Mouse (Mus musculus): ENCODE measurements around the gene Enho. TPM values are rescaled to one million over a fixed set of nuclear protein-coding genes. Genes with fewer than 3 reads are reported as not detected.

Gene Enho
- polyA plus RNA-seq, 1 experiment from 2014 or later = 30.7 TPM

Other genes with a start within 250 kb of the Enho start
- 7.4 and 8.0 TPM in 2 replicates for gene Kif24, start 175.4 kb downstream of the Enho start, polyA plus RNA-seq (2014; fragmentation: Nextera tagmentation; extraction: Ambion mirVana)
- gene Nudt2, start 175.2 kb downstream of the Enho start, polyA plus RNA-seq (2014; fragmentation: Nextera tagmentation; extraction: Ambion mirVana) = 47.7 and 50.6 TPM in 2 replicates
- 4.6 and 4.8 TPM in 2 replicates for gene AI464131, start 137.2 kb downstream of the Enho start, polyA plus RNA-seq (2014; fragmentation: Nextera tagmentation; extraction: Ambion mirVana)
- gene 1110017D15Rik, start 123.0 kb downstream of the Enho start, polyA plus RNA-seq (2014; fragmentation: Nextera tagmentation; extraction: Ambion mirVana) = 0.98 and 1.8 TPM in 2 replicates
- gene Fam219a, start 70.8 kb downstream of the Enho start, polyA plus RNA-seq (2014; fragmentation: Nextera tagmentation; extraction: Ambion mirVana) = 3.9 and 4.0 TPM in 2 replicates
- gene Dnaic1, start 70.5 kb downstream of the Enho start, polyA plus RNA-seq (2014; fragmentation: Nextera tagmentation; extraction: Ambion mirVana) = 4.8 TPM in 2 replicates
- 9.3 and 11.3 TPM in 2 replicates for gene Cntfr, start 56.8 kb upstream of the Enho start, polyA plus RNA-seq (2014; fragmentation: Nextera tagmentation; extraction: Ambion mirVana)
- gene Il11ra1, start 59.7 kb upstream of the Enho start, polyA plus RNA-seq (2014; fragmentation: Nextera tagmentation; extraction: Ambion mirVana) = 162 TPM in 2 replicates
- gene Rpp25l, start 73.2 kb upstream of the Enho start, polyA plus RNA-seq (2014; fragmentation: Nextera tagmentation; extraction: Ambion mirVana) = 65.3 and 71.5 TPM in 2 replicates
- gene Dctn3, start 82.8 kb upstream of the Enho start, polyA plus RNA-seq (2014; fragmentation: Nextera tagmentation; extraction: Ambion mirVana) = 121 and 126 TPM in 2 replicates
- not detected in 2 replicates for gene Arid3c, start 90.8 kb upstream of the Enho start, polyA plus RNA-seq (2014; fragmentation: Nextera tagmentation; extraction: Ambion mirVana)
- 35.4 and 40.0 TPM in 2 replicates for gene Galt, start 114.9 kb upstream of the Enho start, polyA plus RNA-seq (2014; fragmentation: Nextera tagmentation; extraction: Ambion mirVana)
- gene Sigmar1, start 115.8 kb upstream of the Enho start, polyA plus RNA-seq (2014; fragmentation: Nextera tagmentation; extraction: Ambion mirVana) = 81.2 and 90.6 TPM in 2 replicates
- gene Ccl27a, start 133.9 kb upstream of the Enho start, polyA plus RNA-seq (2014; fragmentation: Nextera tagmentation; extraction: Ambion mirVana) = 44.0 and 49.7 TPM in 2 replicates